Mouse (Mus musculus) liver, embryonic 14.5 days (tissue): ENCODE results near the gene Klhdc8b.

Source experiments
- CTCF ChIP-seq: IDR thresholded peaks from 2 replicates; pipeline ENCODE4 v1.5.1; 2016; ENCODE audit warnings: antibody characterized with exemption, low read depth, control low read depth
- EP300 ChIP-seq: IDR thresholded peaks from 2 replicates; pipeline ENCODE4 v1.6.1; 2016; ENCODE audit warnings: antibody characterized with exemption, low read depth

GRCm38 (mm10) chr9:108483051-108483790, 21.8 kb upstream of the Klhdc8b start:
- TF ChIP-seq EP300 = no peak
- TF ChIP-seq CTCF = no peak
